Mouse (Mus musculus): ENCODE results near the gene Ralgps1. TPM values are rescaled to one million over a fixed set of nuclear protein-coding genes. Genes with fewer than 3 reads are reported as not detected.

Ralgps1 gene
- total and polyA plus RNA-seq, 3 experiments = 0.89 to 2.6 TPM; not detected in 1

DNA sequence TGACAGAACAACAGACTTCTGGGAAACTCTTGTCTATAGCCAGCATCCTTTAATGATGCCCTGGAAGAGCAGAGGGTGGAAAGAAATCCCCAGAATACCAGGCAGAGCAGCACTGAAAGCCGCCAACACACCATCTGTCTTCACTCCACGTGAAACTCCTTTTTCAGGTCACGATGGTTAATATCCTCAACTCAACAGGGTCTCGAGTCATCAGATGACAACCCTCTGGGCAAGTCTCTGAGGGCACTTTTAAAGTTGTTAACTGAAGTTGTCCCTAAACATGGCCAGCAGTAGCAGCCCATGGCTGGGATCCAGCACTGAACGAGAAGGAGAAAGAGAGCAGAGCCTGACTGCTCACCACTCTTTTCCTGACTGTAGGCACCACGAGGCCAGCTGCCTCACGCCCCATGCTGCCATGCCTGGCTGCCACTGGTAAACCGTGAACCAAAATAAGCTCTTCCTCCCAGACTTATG is 52.8 kb downstream of the Ralgps1 start:
- 0 out of 4 replicates have a peak, but pooled peaks cover 0 to 5% of the 10 kb centered on the region in 2 experiments for H3K4me1 ChIP-seq (ENCODE audit: control insufficient read depth in 1 of 2, insufficient read depth in 2 of 2, low read length in 2 of 2)

DNA sequence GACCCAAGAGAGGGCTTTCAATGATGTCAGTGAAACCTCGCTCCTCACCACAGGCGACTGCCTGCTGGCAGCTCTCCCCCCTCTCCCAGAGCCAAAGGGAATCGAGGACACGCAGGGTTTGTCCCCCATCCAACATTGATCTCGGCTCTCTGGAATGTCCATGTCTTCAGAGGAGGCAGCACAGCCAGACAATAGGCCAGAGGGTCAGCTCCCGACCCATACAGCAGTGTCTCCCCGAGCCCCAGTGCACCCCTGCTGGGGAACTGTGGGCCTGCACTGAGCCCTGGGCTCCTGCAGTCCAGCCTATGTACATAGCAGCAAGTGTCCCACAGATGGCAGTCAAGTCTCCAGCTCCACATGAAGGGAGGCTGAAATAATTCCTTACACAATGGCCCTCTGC is 54.8 kb downstream of the Ralgps1 start:
- Histone ChIP-seq H3K4me3 (ENCODE audit: control insufficient read depth in 1 of 2, insufficient read depth in 1 of 2, low read depth in 2 of 2, low read length in 2 of 2) (no peak overlapping the region), H3K36me3 (ENCODE audit: control insufficient read depth in 1 of 2, insufficient read depth in 2 of 2, low read length in 2 of 2) (0 out of 4 replicates have a peak, but pooled peaks cover 0 to 3% of the 10 kb centered on the region in 2 experiments), H3K79me2 (ENCODE audit: control insufficient read depth, insufficient read depth, low read length, poor library complexity) (no peaks in the 10 kb centered on the region), H3K9ac (ENCODE audit: control insufficient read depth, low read depth, low read length, poor library complexity, severe bottlenecking) (no peak overlapping the region), H3K9me3 (replicated peaks; ENCODE audit: insufficient read depth, low read length) (no peaks in the 10 kb centered on the region), H3K27me3 (ENCODE audit: control insufficient read depth in 1 of 2, insufficient read depth in 2 of 2, low read length in 2 of 2) (no peaks in the 10 kb centered on the region), H3K4me1 (ENCODE audit: control insufficient read depth in 1 of 2, insufficient read depth in 2 of 2, low read length in 2 of 2) (0 out of 4 replicates have a peak, but pooled peaks cover 0 to 5% of the 10 kb centered on the region in 2 experiments), H3K27ac (ENCODE audit: control insufficient read depth, low read depth, low read length) (no peak overlapping the region)
- TF ChIP-seq NRF1 (IDR thresholded peaks at IDR 0.05; ENCODE audit: insufficient read depth, low read depth, low read length, poor library complexity, severe bottlenecking) (no peak), E2F4 (IDR thresholded peaks at IDR 0.05; ENCODE audit: borderline replicate concordance, low read depth, low read length) (no peak), TCF12 (IDR thresholded peaks at IDR 0.05; ENCODE audit: low read depth, low read length) (no peak), MAZ (IDR thresholded peaks at IDR 0.05; ENCODE audit: low read depth, low read length) (no peak), POLR2A (IDR thresholded peaks at IDR 0.05; ENCODE audit: control insufficient read depth in 1 of 2, insufficient read depth in 1 of 2, low read depth in 1 of 2, low read length in 2 of 2, poor library complexity in 1 of 2) (no peak), SMC3 (IDR thresholded peaks at IDR 0.05; ENCODE audit: low read depth, low read length) (peak; percentile 20; the same call in 1 of the 2 replicates), CTCF (IDR thresholded peaks at IDR 0.05 in 2 of 3, conservative IDR thresholded peaks at IDR 0.05 in 1 of 3; ENCODE audit: control insufficient read depth in 1 of 3, insufficient read depth in 1 of 3, low read depth in 2 of 3, low read length in 3 of 3, poor library complexity in 1 of 3, severe bottlenecking in 1 of 3) (peak in 2 of 3 experiments; percentile 14 to 43; a peak in 3 of 6 replicates), MAX (IDR thresholded peaks at IDR 0.05; ENCODE audit: low read length) (no peak)
- peak; percentile 23 for DNase-seq (ENCODE audit: low read depth, low spot score)

More for the DNA sequence above, 52.8 kb downstream of the Ralgps1 start:
- Histone ChIP-seq H3K9me3 (replicated peaks; ENCODE audit: insufficient read depth, low read length) (no peaks in the 10 kb centered on the region), H3K79me2 (ENCODE audit: control insufficient read depth, insufficient read depth, low read length, poor library complexity) (no peaks in the 10 kb centered on the region), H3K27me3 (ENCODE audit: control insufficient read depth in 1 of 2, insufficient read depth in 2 of 2, low read length in 2 of 2) (no peaks in the 10 kb centered on the region), H3K9ac (ENCODE audit: control insufficient read depth, low read depth, low read length, poor library complexity, severe bottlenecking) (no peak overlapping the region), H3K27ac (ENCODE audit: control insufficient read depth, low read depth, low read length) (no peak overlapping the region), H3K4me3 (ENCODE audit: control insufficient read depth in 1 of 2, insufficient read depth in 1 of 2, low read depth in 2 of 2, low read length in 2 of 2) (no peak overlapping the region), H3K36me3 (ENCODE audit: control insufficient read depth in 1 of 2, insufficient read depth in 2 of 2, low read length in 2 of 2) (0 out of 4 replicates have a peak, but pooled peaks cover 0 to 3% of the 10 kb centered on the region in 2 experiments)
- DNase-seq (ENCODE audit: low read depth, low spot score) = no peak
- TF ChIP-seq USF2 (IDR thresholded peaks at IDR 0.05; ENCODE audit: borderline replicate concordance in 1 of 2, insufficient read depth in 1 of 2, low read depth in 1 of 2, low read length in 2 of 2) (no peak), JUND (IDR thresholded peaks at IDR 0.05; ENCODE audit: low read depth, low read length) (no peak), MXI1 (IDR thresholded peaks at IDR 0.05; ENCODE audit: low read depth, low read length) (no peak), KAT2A (conservative IDR thresholded peaks at IDR 0.05; ENCODE audit: low read depth, low read length) (no peak), GATA1 (IDR thresholded peaks at IDR 0.05; ENCODE audit: low read depth, low read length) (no peak), EP300 (IDR thresholded peaks at IDR 0.05; ENCODE audit: low read depth in 1 of 2, low read length in 2 of 2) (no peak), ZC3H11A (IDR thresholded peaks at IDR 0.05; ENCODE audit: low read depth, low read length) (no peak), ELF1 (IDR thresholded peaks at IDR 0.05; ENCODE audit: low read depth, low read length) (no peak), E2F4 (IDR thresholded peaks at IDR 0.05; ENCODE audit: borderline replicate concordance, low read depth, low read length) (no peak), MYB (IDR thresholded peaks at IDR 0.05; ENCODE audit: low read depth, low read length) (no peak), NELFE (IDR thresholded peaks at IDR 0.05; ENCODE audit: low read depth, low read length) (no peak), MAX (IDR thresholded peaks at IDR 0.05; ENCODE audit: low read length) (no peak), GABPA (IDR thresholded peaks at IDR 0.05; ENCODE audit: low read depth, low read length) (no peak), MEF2A (IDR thresholded peaks at IDR 0.05; ENCODE audit: extremely low read depth, insufficient replicate concordance, low read depth, low read length, poor library complexity, severe bottlenecking) (no peak), TCF12 (IDR thresholded peaks at IDR 0.05; ENCODE audit: low read depth, low read length) (no peak), NRF1 (IDR thresholded peaks at IDR 0.05; ENCODE audit: insufficient read depth, low read depth, low read length, poor library complexity, severe bottlenecking) (no peak), CHD1 (IDR thresholded peaks at IDR 0.05; ENCODE audit: low read depth, low read length) (no peak), SMC3 (IDR thresholded peaks at IDR 0.05; ENCODE audit: low read depth, low read length) (no peak), USF1 (IDR thresholded peaks at IDR 0.05; ENCODE audit: low read depth, low read length) (no peak), MAZ (IDR thresholded peaks at IDR 0.05; ENCODE audit: low read depth, low read length) (no peak)

Data from MEL (cell line).